Mouse (Mus musculus) Patski (cell line): ENCODE measurements around the gene Gramd4. TPM values are rescaled to one million over a fixed set of nuclear protein-coding genes. Genes with fewer than 3 reads are reported as not detected.
A peak's percentile ranks its signal among the peaks of the same experiment; 100 is the strongest.

ENCODE experiments used
- ATAC-seq: fragments of 100-300 bp; one replicate; pipeline ENCODE4 v1.8.0; 2021
- CTCF ChIA-PET: fragments of 350-600 bp; sonication (Branson Sonifier 250); formaldehyde crosslinking; loops from one replicate; lab custom pipeline; 2022; ENCODE audit warnings: inconsistent platforms; lab: Charles Lee
- POLR2A ChIA-PET: fragments of 350-600 bp; sonication (Branson Sonifier 250); formaldehyde crosslinking; loops from one replicate; lab custom pipeline; 2022; ENCODE audit warnings: antibody characterized with exemption, inconsistent platforms; lab: Charles Lee
- DNase-seq: peaks from one replicate; pipeline ENCODE4 v3.0.0-alpha.2; 2011; ENCODE audit warnings: low read depth, low spot score
- H3K27me3 ChIP-seq: fragments of 371-371 bp; one replicate; pipeline ENCODE4 v1.5.1; 2021
- CTCF ChIP-seq: fragments of 100-300 bp; IDR thresholded peaks from one replicate; pipeline ENCODE4 v1.5.1; 2021
- in situ Hi-C: fragments of 300-500 bp; cut with MboI; formaldehyde crosslinking; loops from 3 replicates; pipeline ENCODE4 v1.11.1; 2018; ENCODE audit warnings: low pct_unique_long_range_greater_than_20kb, mixed read lengths
- polyA plus RNA-seq: library from polyadenylated mRNA; unstranded; gene quantifications from one replicate; pipeline ENCODE4 v1.2.3, GENCODE M21; 2021

Gene Gramd4
- polyA plus RNA-seq, 1 experiment from 2014 or later, result 44.1 TPM

DNA sequence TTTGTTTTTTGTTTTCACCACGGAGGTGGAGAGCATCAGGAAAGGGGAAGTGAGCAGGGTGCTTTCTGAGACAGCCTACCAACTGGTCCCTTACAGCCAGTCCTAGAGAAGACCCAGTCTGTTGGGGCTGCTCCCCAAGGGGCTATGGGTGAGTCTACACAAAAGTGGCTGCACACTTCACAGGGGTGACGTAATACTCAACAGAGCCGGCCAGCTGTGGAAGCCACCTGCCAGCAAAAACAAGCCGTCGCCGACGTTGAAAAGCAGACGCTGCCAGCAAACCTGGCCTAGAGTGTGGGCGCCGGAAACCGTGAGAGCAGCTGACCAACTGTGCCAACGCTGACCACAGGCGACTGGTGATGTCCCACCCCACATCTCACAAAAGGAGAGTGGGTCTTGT lies 125.2 kb downstream of the Gramd4 start:
- in situ Hi-C loops, result no loop called here
- no peak for TF ChIP-seq CTCF
- ChIA-PET POLR2A (interaction anchor here (1.3 kb wide), 1 partner anchor 9 kb away, joined by 3 read pairs; no protein-coding TSS in a partner anchor), CTCF (no interaction called here)
- ATAC-seq (no peak), DNase-seq (no peak)
- no peaks in the 10 kb centered on the region for H3K27me3 ChIP-seq

DNA sequence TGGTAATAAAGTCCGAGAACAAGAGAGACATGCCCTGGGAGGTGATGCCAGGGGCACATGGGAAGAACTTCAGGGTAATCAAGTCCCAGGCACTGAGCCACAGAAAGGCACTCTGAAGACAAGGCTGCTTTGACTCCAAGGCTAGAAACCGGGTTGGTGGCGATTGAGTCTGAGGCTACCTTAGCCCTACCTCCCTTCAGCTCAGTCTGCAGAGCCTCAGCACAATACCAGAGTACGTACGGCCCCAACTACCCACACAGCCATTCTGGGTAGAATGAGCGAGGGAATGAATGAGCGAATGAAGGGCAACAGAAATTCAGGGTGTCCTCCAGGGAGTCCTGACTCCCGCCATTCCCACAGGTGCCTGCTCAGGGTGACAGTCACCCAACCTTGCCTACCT lies 126.0 kb downstream of the Gramd4 start:
- ATAC-seq (no peak), DNase-seq (no peak)
- no peak for TF ChIP-seq CTCF
- POLR2A ChIA-PET, result interaction anchor here (0.9 to 1.3 kb wide), 3 partner anchors 10 to 15 kb away, joined by 3 read pairs; no protein-coding TSS in a partner anchor
- H3K27me3 ChIP-seq, result no peaks in the 10 kb centered on the region
- CTCF ChIA-PET, result interaction anchor here (1.2 kb wide), 1 partner anchor 18 kb away, joined by 4 read pairs; no protein-coding TSS in a partner anchor
- in situ Hi-C loops, result no loop called here

DNA sequence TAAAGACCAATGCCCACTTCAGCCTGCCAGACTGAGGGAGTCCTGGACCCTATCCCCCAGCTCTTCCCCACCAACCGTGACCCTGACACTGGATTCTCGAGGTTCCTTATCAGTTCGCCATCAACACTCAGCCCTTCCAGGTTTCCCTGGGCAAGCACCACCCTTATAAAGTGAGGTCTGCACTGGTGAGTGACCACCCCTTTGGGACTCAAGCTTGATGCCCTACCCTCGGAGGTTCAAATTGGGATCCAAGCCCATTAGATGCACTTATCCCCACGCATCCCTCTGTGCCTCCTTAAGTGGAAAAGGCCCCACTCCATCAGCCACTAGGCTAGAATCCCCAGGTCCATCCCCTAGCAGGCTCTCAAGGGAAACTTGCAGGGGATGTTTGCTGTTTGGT lies 126.6 kb downstream of the Gramd4 start:
- ATAC-seq (no peak), DNase-seq (no peak)
- TF ChIP-seq CTCF, result no peak
- POLR2A ChIA-PET, result interaction anchor here (0.6 to 1.2 kb wide), 4 partner anchors 10 to 1443 kb away, joined by 3 to 4 read pairs (median 3); no protein-coding TSS in a partner anchor
- CTCF ChIA-PET, result interaction anchor here (0.9 to 1.2 kb wide), 2 partner anchors 17 to 44 kb away, joined by 3 to 4 read pairs; no protein-coding TSS in a partner anchor
- no peaks in the 10 kb centered on the region for H3K27me3 ChIP-seq
- in situ Hi-C loops, result no loop called here

DNA sequence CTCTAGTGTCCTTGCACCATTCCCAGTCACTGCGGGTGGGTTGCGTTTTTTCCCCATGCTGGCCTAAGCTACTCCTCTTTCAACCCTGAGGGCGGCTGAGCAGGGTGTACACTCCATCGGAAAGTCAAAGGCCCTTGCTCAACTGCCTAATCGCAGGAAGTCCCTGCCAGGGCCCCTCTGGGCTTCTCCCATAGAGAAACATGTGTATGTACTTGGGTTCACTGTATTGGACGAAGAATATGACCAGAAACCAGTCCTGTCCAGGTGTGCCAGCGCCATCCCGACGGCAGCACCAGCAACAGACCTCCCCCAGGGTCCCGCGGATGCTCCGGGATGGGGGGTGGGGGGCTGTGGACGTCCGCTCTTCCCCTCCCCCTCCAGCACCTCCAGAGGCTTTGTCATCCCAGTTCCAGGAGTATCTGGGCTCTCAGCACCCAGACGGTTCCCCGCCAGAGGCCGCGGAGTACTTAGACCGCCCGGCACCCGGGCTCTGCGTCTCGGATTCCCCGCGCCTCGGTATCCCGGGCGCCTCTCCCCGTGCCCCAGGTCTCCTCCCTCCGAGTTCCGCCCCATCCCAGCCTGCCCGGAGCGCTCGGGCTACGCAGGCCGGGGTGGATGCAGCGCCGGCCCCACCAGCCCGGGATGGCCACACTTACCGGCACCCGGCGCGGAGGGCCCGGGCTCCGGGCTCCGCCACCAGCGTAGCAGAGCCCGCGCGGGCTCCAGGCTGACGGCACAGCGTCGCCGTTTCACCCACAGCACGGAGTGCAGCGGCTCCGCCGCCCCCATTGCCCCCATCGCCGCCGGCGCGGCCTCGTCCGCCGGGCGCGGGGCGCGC lies 127.6 kb downstream of the Gramd4 start:
- no peaks in the 10 kb centered on the region for H3K27me3 ChIP-seq
- no peak for TF ChIP-seq CTCF
- ChIA-PET CTCF (interaction anchor here (0.9 kb wide), 1 partner anchor 45 kb away, joined by 3 read pairs; no protein-coding TSS in a partner anchor), POLR2A (interaction anchor here (0.9 to 5.8 kb wide), 3 partner anchors 11 to 17 kb away, joined by 3 to 44 read pairs (median 4); no protein-coding TSS in a partner anchor)
- in situ Hi-C loops, result no loop called here
- ATAC-seq, result peak; percentile 11
- DNase-seq, result no peak

DNA sequence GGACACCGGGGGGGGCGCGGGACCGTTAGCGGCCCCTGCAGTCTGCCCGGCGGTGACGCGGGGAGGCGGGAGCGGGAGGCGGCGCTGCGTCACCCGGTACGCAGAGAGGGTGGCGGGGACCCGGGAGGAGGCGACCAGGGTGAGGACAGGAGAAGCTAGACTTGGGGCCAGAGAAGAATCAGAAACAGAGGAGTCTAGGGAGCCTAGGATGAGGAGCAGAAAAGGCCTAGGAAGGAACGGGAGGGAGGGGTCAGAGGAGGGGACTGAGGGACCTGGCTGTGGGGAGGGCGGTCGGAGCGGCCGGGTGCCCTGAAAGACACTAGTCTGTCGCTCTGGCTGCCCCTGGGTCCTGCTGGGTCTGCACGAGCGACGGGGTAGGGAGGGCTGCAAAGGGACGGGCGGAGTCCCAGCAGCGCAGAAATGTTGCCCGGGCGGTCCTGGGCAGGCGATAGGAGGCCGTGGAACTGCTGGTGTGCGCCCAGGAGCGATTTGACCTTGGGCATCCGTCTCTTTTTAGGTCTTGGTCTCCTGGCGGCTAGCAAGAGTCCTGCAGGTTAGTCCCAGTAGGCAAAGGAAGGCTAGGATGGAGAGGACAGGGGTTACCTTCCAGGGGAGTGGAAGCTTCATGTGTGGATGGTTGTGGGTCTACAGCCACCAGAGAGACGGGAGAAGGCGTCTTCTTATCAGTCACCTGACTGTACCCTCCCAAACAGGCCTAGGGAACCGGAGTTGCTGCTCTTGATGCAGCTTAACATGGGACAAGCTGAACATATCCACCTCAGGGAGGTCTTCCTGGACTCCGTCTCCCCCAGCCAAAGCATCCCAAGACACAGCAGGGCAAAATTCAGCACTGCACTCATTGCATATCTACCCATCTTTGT lies 128.4 kb downstream of the Gramd4 start, which contains the start of gene Cerk:
Cerk (minus strand) TSS at position 453 of the 881 bp plus-strand sequence.
- DNase-seq (no peak), ATAC-seq (peak; percentile 41)
- POLR2A ChIA-PET, result interaction anchor here (1.0 to 5.8 kb wide), 3 partner anchors 15 to 28 kb away, joined by 3 to 44 read pairs (median 4); partner anchors contain the start of gene Tbc1d22a
- in situ Hi-C loops, result no loop called here
- TF ChIP-seq CTCF, result no peak
- no peaks in the 10 kb centered on the region for H3K27me3 ChIP-seq
- CTCF ChIA-PET, result interaction anchor here (1.3 to 2.0 kb wide), 2 partner anchors 14 to 34 kb away, joined by 5 to 8 read pairs; no protein-coding TSS in a partner anchor

DNA sequence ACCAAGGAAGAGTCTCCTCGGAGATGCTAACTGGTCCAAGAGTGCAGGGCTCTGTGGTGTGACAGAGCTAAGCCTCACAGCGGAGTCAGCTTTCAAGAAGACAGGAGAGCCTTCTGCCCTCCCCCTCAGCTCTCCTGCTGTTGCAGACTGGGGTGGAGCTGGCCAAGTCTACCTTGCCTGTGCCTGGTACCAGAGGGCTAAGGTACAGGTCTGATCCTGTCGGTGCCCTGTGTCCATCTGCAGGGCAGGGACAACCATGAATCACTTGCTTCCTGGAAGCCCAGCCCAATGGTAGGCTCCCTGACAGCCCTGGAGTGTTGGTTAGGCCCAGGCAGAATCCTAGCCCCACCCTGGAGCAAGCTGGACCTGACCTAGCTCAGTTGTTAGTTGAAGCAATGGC lies 129.2 kb downstream of the Gramd4 start:
- POLR2A ChIA-PET, result interaction anchor here (0.7 to 5.8 kb wide), 4 partner anchors 14 to 27 kb away, joined by 3 to 44 read pairs (median 4); partner anchors contain the start of gene Tbc1d22a
- DNase-seq (no peak), ATAC-seq (no peak)
- in situ Hi-C loops, result no loop called here
- CTCF ChIA-PET, result interaction anchor here (1.3 to 2.0 kb wide), 2 partner anchors 14 to 33 kb away, joined by 5 to 8 read pairs; no protein-coding TSS in a partner anchor
- no peaks in the 10 kb centered on the region for H3K27me3 ChIP-seq
- no peak for TF ChIP-seq CTCF

Other genes with a start within 250 kb of the Gramd4 start
- 17.5 TPM for gene Cdpf1, start 246.0 kb upstream of the Gramd4 start, polyA plus RNA-seq
- gene Pkdrej, start 236.0 kb upstream of the Gramd4 start, polyA plus RNA-seq, result 0.01 TPM
- 19.4 TPM for gene Ttc38, start 225.4 kb upstream of the Gramd4 start, polyA plus RNA-seq
- gene Gtse1, start 197.9 kb upstream of the Gramd4 start, polyA plus RNA-seq, result 23.2 TPM
- 22.9 TPM for gene Trmu, start 178.4 kb upstream of the Gramd4 start, polyA plus RNA-seq
- 30.8 TPM for gene Celsr1, start 23.9 kb upstream of the Gramd4 start, polyA plus RNA-seq
- 46.2 TPM for gene Cerk, start 128.4 kb downstream of the Gramd4 start, polyA plus RNA-seq
- 37.9 TPM for gene Tbc1d22a, start 156.8 kb downstream of the Gramd4 start, polyA plus RNA-seq